Mouse (Mus musculus) heart, postnatal 4 days (tissue): ENCODE results near the gene Oxct2b. TPM values are rescaled to one million over a fixed set of nuclear protein-coding genes. Genes with fewer than 3 reads are reported as not detected.
A peak's percentile ranks its signal among the peaks of the same experiment; 100 is the strongest.
"Not testable (repeated sequence)": the region's sequence is repeated elsewhere in the genome, so short reads cannot be mapped to it uniquely, and the experiment has no call there.

Experiments
- DNase-seq: peaks from one replicate; pipeline ENCODE4 v3.0.0; 2021
- total RNA-seq, 2 experiments: library from RNA; stranded (reverse); gene quantifications; 2 replicates each; pipeline ENCODE4 v1.2.3; 2021

The Oxct2b gene
- total RNA-seq, 2 experiments from 2014 or later: not detected

- not testable (repeated sequence) for DNase-seq
Measured at GRCm38 (mm10) chr4:123114651-123115050, 1.4 kb upstream of the Oxct2b start.

- DNase-seq: not testable (repeated sequence)
Measured at GRCm38 (mm10) chr4:123116640-123117039, 574 bp downstream of the Oxct2b start.

- DNase-seq: no peak
Measured at GRCm38 (mm10) chr4:123121286-123121685, 5.2 kb downstream of the Oxct2b start.

- DNase-seq: no peak
Measured at GRCm38 (mm10) chr4:123126626-123127025, 10.6 kb downstream of the Oxct2b start.

DNA sequence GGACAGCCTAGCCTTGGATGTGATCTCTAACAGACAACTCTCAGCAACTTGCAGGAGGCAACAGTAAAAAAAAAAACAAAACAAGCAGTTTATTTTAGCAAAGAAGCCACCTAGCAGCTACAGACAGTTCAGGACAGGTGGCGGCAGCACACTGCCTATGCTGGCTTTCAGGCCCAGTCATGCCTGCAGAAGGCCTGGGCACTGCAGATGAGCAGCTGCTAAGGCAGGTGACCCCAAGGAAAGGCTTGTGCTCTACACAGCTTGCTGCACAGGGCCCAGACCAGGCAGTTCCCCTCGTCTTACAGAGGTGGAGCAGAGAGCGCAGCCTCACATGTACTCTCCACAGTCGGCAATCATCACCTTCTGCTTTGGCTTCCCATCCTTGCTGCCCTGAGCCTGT lies 11.0 kb downstream of the Oxct2b start:
- DNase-seq: no peak

DNA sequence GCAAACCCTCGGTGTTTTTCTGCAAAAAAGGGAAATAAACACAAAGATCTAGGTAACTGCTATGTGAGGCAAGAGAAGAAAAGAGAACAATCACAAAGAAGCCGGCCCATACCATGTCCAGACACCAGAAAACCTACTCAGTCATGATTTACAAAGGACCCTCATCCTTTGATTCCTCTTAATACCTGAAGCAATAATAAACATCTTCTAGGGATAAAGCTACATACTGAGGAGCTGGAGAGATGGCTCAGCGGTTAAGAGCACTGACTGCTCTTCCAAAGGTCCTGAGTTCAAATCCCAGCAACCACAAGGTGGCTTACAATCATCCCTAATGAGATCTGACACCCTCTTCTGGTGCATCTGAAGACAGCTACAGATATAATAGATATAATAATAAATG lies 21.5 kb downstream of the Oxct2b start:
- no peak for DNase-seq

DNA sequence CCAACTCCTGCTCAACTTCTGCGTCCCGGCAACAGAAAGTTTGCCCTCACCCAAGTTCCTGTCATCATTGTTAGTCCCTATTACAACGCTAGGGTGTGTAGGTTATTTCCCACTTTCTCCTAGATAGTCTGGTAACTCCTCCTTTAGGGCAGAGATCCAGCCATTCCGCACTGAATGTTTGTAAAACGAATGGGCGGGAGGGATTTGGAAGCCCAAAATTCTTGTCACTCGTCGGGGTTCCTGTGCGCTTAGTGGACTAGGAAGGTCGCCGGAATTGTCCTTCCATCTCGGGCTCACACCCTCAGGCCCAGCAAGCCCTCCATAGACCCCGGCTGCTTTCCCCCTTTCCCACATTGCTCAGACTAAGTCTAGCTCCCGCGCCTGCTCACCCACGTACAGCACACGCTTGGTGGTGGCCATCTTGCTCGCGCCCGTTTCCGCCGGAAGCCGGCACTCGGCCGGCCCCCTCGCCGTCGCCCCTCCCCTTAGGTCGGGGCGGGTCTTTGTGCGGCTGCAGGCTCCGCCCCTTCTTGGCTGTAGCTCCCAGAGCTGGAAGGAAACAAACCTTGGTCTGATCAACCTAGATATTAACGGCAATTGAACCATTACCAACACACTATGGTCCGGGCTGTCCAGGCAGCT lies 23.6 kb downstream of the Oxct2b start, which contains the start of gene Ppie:
Gene Ppie (minus strand): TSS at position 439 of the 642 bp plus-strand sequence.
- peak; percentile 85 for DNase-seq

- no peak for DNase-seq
Measured at GRCm38 (mm10) chr4:123147446-123148150, 31.5 kb downstream of the Oxct2b start.

DNA sequence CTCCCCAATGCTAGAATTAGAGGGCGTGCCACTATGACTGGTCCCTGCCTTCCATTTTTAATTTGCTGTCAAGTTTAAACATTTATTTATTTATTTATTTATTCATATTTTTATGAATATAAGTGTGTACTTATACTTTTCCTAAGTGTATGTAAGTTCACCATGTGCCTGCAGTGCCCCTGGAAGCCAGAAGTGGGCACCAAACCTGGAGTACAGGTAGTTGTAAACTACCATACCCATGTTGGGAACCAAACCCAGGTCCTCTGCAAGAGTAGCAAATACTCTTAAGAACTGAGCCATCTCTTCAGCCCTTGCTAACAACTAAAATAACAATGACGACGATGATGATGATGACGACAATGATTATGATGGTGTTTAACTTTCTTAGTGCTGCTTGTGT lies 35.9 kb downstream of the Oxct2b start:
- no peak for DNase-seq

DNA sequence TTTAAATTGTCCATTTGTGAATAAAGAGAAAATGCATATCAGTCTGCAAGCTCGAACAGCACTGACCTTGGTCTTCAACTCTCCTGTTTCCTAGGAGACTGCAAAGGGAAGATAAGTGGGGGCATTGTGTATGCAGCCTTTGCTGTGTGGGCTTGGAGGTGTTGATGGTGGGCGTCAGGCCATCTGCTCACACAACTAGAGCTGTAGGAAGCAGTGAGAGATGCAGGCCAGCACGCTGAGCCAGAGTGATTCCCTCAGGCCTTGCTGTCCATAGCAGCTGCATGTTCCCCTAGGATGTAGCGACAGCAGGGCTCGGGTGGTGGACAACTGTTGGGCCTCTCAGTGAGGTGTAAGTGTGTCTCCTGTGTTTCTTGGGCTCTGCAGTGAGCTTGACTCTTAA lies 36.9 kb downstream of the Oxct2b start:
- no peak for DNase-seq

DNA sequence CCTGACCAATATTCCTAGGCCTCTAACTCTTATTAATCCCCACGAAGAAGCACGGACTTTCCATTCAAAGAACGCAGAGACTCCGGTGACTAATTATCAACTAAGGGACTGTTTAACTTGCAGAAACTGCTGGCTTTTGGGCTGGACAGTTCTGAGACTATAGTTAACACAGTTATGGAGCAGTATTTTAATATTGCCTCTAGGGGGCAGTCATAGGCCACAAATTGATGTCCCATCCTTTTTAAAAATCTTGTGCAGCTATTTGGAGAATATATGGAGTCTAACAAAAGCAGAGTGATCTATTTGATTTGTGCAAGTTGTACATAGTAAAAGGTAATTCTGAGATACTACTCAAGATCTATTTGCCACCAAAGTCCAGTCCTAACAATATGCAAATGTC lies 38.9 kb downstream of the Oxct2b start:
- DNase-seq: peak; percentile 27

DNA sequence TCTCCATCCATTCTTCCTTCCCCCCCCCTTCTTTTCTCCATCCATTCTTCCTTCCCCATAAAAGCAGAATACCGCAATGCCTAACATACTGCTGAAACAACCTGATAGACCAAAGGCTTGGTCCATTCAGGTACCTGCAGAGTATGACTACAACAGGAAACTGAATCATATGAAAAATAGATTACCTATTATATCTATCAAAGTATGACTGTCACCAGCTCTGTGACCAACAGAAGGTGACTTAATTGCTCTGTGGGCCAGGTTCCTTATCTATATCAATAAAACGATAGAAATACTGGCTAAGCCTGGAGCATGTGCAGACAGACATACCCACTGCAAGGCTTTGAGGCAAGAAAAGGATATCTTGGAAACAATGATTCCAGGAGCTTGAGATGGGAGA lies 39.4 kb downstream of the Oxct2b start:
- no peak for DNase-seq

DNA sequence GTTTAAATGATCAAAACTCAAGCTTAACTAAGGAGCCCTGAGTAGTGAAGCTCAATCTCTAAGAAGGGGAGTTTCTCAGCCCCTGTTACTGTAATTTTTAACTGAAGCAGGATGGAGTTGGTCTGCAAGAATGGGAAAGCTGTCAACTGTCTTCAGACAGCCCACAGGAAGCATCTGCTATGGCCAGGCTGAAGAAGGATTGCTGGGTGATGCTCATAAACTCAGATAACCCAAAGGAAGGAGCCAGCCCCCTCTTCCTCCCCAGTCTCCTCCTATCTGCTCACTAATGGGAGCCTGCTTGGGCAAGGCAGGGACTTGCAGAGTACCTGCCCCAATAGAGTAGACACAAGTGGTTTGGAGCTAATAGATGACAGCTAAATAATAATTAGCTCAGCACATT lies 39.8 kb downstream of the Oxct2b start:
- no peak for DNase-seq

- DNase-seq: no peak
Measured at GRCm38 (mm10) chr4:123160571-123160970, 44.5 kb downstream of the Oxct2b start.

- not testable (repeated sequence) for DNase-seq
Measured at GRCm38 (mm10) chr4:123161251-123161650, 45.2 kb downstream of the Oxct2b start.

DNA sequence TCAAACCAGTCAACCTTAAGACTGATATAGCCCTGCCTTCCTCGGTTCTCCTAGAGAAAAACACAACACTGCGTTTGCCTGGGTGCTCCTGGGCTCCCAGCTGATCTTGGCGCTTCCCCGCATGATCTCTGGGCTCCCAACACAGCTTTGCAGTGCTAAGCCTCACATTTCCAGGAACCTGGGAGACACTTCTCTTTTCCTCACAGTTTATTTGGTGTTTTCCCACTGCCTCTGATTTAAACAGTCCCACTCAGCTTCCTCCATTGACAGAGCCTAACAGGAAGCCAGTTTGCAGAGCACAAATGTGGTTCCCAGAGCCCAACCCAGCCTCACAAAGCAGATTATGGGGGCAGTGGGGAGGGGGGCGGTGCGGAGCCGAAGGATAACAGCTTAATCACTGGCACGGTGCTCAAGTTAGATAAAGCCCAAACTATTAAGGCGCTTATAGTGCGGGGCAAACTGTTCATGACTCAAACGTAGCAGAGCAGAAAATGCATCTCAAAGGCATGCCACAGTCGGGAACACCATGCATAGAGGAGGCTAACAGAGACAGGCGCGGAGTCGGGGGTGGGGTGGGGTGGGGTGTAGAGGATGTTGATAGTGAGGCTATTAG lies 46.3 kb downstream of the Oxct2b start:
- DNase-seq: no peak

GRCm38 (mm10) chr4:123164157-123164556 lies 48.1 kb downstream of the Oxct2b start:
- peak; percentile 22 for DNase-seq

Other genes starting within 250 kb of the Oxct2b start
- gene Cap1, start 230.2 kb upstream of the Oxct2b start, total RNA-seq: 10 to 100 TPM; 88.9 to 90.8 TPM
- gene Mfsd2a, start 155.1 kb upstream of the Oxct2b start, total RNA-seq: under 1 TPM; 0.14 to 0.20 TPM
- gene Mycl, start 120.6 kb upstream of the Oxct2b start, total RNA-seq: under 1 TPM; 0.14 to 0.29 TPM
- gene Trit1, start 99.7 kb upstream of the Oxct2b start, total RNA-seq: 1 to 10 TPM; 8.9 to 9.5 TPM
- not detected for gene Bmp8b, start 11.1 kb upstream of the Oxct2b start, total RNA-seq
- gene Ppie, start 23.7 kb downstream of the Oxct2b start, total RNA-seq: 10 to 100 TPM; 33.5 to 35.2 TPM
- gene Hpcal4, start 67.0 kb downstream of the Oxct2b start, total RNA-seq: under 1 TPM; 0.26 to 0.54 TPM
- gene Nt5c1a, start 85.2 kb downstream of the Oxct2b start, total RNA-seq: 10 to 100 TPM; 21.3 to 24.6 TPM
- gene Heyl, start 117.3 kb downstream of the Oxct2b start, total RNA-seq: 10 to 100 TPM; 26.9 to 28.3 TPM
- gene Pabpc4, start 146.1 kb downstream of the Oxct2b start, total RNA-seq: 100 to 1,000 TPM; 246 to 255 TPM
- not detected for gene Oxct2a, start 207.4 kb downstream of the Oxct2b start, total RNA-seq
- gene Bmp8a, start 227.0 kb downstream of the Oxct2b start, total RNA-seq: under 1 TPM in 1 of 2 experiments, not detected in 1; 0.14 TPM